In genomic region chr15:84295225-84295624, GRCm38 (mm10) we compare ENCODE assay signal across 32 mouse cellular contexts. TPM values are rescaled to one million over a fixed set of nuclear protein-coding genes. Genes with fewer than 3 reads are reported as not detected.
A peak's percentile ranks its signal among the peaks of the same experiment; 100 is the strongest.
DNase-seq lines count a peak whose midpoint lies in the region; ATAC-seq and TF ChIP-seq lines count a peak whose summit lies in the region.
"Had no signal": no experiment of that assay in that cellular context is flagged by ENCODE, and none has a peak within 500 bp of the region (broad histone marks: within the 10 kb centered on the region; RNA-seq: fewer than 3 reads in every experiment).

No protein-coding gene starts in this region.

- H3K4me2 ChIP-seq in intestine, postnatal 0 days (replicated peaks; ENCODE audit: low read depth), result no peak overlapping the region
- H3K4me2 ChIP-seq: embryonic facial prominence, embryonic 12.5 days; heart, embryonic 12.5 days; hindbrain, embryonic 15.5 days; limb, embryonic 13.5 days; liver, embryonic 11.5 days; lung, embryonic 15.5 days; midbrain, embryonic 12.5 days; neural tube, embryonic 13.5 days had no signal

- no peak for ATAC-seq in Patski
- no peak for ATAC-seq in intestine, postnatal 0 days
- ATAC-seq: activated CD4-positive, CD25-positive, alpha-beta regulatory T cell, adult 4 months; forebrain, embryonic 14.5 days; inflammation-experienced regulatory T-cells, adult 6 months had no signal

- no peaks in the 10 kb centered on the region for H3K4me1 ChIP-seq in intestine, postnatal 0 days (replicated peaks; ENCODE audit: control insufficient read depth, insufficient read depth, low read length)

- H3K36me3 ChIP-seq in intestine, postnatal 0 days (ENCODE audit: control insufficient read depth, insufficient read depth), result no peaks in the 10 kb centered on the region
- H3K36me3 ChIP-seq: embryonic facial prominence, embryonic 12.5 days; hindbrain, embryonic 15.5 days; limb, embryonic 13.5 days; lung, embryonic 15.5 days; midbrain, embryonic 12.5 days; neural tube, embryonic 13.5 days had no signal

- in situ Hi-C loops in Patski (cut with MboI; ENCODE audit: low pct_unique_long_range_greater_than_20kb), result no loop called here

- DNase-seq in adrenal gland, postnatal 25 days, result peak; percentile 38
- no peak for DNase-seq in adrenal gland, adult 8-10 months
- peak; percentile 32 to 56 for DNase-seq in kidney, postnatal 4 days
- no peak for DNase-seq in kidney, adult 18-20 months
- peak; percentile 21 for DNase-seq in 416B (ENCODE audit: low read depth)
- peak; percentile 64 for DNase-seq in Patski (ENCODE audit: low read depth, low spot score)
- DNase-seq in urinary bladder, postnatal 36 days (ENCODE audit: low spot score in 2 of 2), result no peak
- DNase-seq: cerebellum, adult 11 months; cerebellum, adult 9-10 months; cerebellum, postnatal 36 days; embryo, embryonic 11 days; gastrocnemius, postnatal 36 days; heart, adult 2 months; heart, postnatal 4 days; kidney, adult 8-10 months; kidney, postnatal 25 days; right cerebral cortex, postnatal 14 days; thymus, postnatal 14 days had no signal

- H3K27me3 ChIP-seq in Patski, result no peaks in the 10 kb centered on the region
- H3K27me3 ChIP-seq in intestine, postnatal 0 days (replicated peaks; ENCODE audit: control insufficient read depth, insufficient read depth, low read length), result no peaks in the 10 kb centered on the region
- H3K27me3 ChIP-seq: embryonic facial prominence, embryonic 12.5 days; heart, embryonic 12.5 days; hindbrain, embryonic 15.5 days; lung, embryonic 15.5 days had no signal

- 73% methylated on average over 10 of the region's 10 CpGs for WGBS in intestine, postnatal 0 days

- no peaks in the 10 kb centered on the region for H3K9me3 ChIP-seq in intestine, postnatal 0 days (ENCODE audit: control insufficient read depth)
- H3K9me3 ChIP-seq: embryonic facial prominence, embryonic 12.5 days; heart, embryonic 12.5 days; hindbrain, embryonic 15.5 days; limb, embryonic 13.5 days; lung, embryonic 15.5 days; midbrain, embryonic 12.5 days; neural tube, embryonic 13.5 days had no signal

- no peak for TF ChIP-seq CTCF in Patski (IDR thresholded peaks at IDR 0.05)
- TF ChIP-seq CTCF in intestine, postnatal 0 days (IDR thresholded peaks at IDR 0.05; ENCODE audit: low read depth), result no peak

- POLR2A ChIA-PET in Patski (lab: Charles Lee), result no interaction called here

- H3K27ac ChIP-seq in intestine, postnatal 0 days (ENCODE audit: low read depth, low read length), result no peak overlapping the region
- H3K27ac ChIP-seq: embryonic facial prominence, embryonic 12.5 days; heart, adult 2 months; hindbrain, embryonic 15.5 days; layer of hippocampus, adult 2 months; left cerebral cortex, adult 2 months; limb, embryonic 13.5 days; lung, embryonic 15.5 days; midbrain, embryonic 12.5 days; neural tube, embryonic 13.5 days had no signal

- no peak overlapping the region for H3K4me3 ChIP-seq in intestine, postnatal 0 days (ENCODE audit: low read depth, low read length)
- H3K4me3 ChIP-seq: embryonic facial prominence, embryonic 12.5 days; heart, adult 2 months; heart, embryonic 12.5 days; hindbrain, embryonic 15.5 days; layer of hippocampus, adult 2 months; left cerebral cortex, adult 2 months; limb, embryonic 13.5 days; lung, embryonic 15.5 days; midbrain, embryonic 12.5 days; neural tube, embryonic 13.5 days had no signal

- H3K9ac ChIP-seq in intestine, postnatal 0 days (ENCODE audit: low read depth, low read length), result no peak overlapping the region
- H3K9ac ChIP-seq: embryonic facial prominence, embryonic 12.5 days; heart, embryonic 12.5 days; hindbrain, embryonic 15.5 days; limb, embryonic 13.5 days; lung, embryonic 15.5 days; midbrain, embryonic 12.5 days; neural tube, embryonic 13.5 days had no signal

- CTCF ChIA-PET in Patski (lab: Charles Lee), result no interaction called here

RNA-seq across cellular contexts. Expression of gene Parvg, which starts 28.6 kb away (rescaled TPM):
- total RNA-seq in adrenal gland, postnatal 25 days (2021), result 1.9 and 3.6 TPM in 2 replicates
- total RNA-seq in adrenal gland, adult 8-10 months (2022), result 1 to 10 TPM; 3.1 to 9.0 (median 5.0) TPM
- polyA plus RNA-seq in Patski (2021), result not detected
- polyA plus RNA-seq in intestine, postnatal 0 days (2015; fragmentation: Nextera tagmentation; extraction: Ambion mirVana), result 1.1 and 1.2 TPM in 2 replicates

Comparison
In these comparisons a context has a peak if more than half of its experiments do, and no peak if none do; other contexts are left out.
1. DNase-seq: peak in adrenal gland, postnatal 25 days (single experiment), kidney, postnatal 4 days (2 of 2), 416B (single experiment) and Patski (single experiment); none in adrenal gland, adult 8-10 months (single experiment), kidney, adult 18-20 months (single experiment) and urinary bladder, postnatal 36 days (0 of 2).